Mouse (Mus musculus): Measurements from ENCODE around the gene Eme1.
A peak's percentile ranks its signal among the peaks of the same experiment; 100 is the strongest.
"Not testable (repeated sequence)": the region's sequence is repeated elsewhere in the genome, so short reads cannot be mapped to it uniquely, and the experiment has no call there.

The Eme1 gene

GRCm38 (mm10) chr11:94653663-94654436 is at the start of gene Eme1, which contains the start of gene Mrpl27:
TSS of gene Eme1 (minus strand) at chr11:94653964.
TSS of gene Mrpl27 (plus strand) at chr11:94653767.
- peak; percentile 87 for DNase-seq (ENCODE audit: low read depth, low spot score)

DNA sequence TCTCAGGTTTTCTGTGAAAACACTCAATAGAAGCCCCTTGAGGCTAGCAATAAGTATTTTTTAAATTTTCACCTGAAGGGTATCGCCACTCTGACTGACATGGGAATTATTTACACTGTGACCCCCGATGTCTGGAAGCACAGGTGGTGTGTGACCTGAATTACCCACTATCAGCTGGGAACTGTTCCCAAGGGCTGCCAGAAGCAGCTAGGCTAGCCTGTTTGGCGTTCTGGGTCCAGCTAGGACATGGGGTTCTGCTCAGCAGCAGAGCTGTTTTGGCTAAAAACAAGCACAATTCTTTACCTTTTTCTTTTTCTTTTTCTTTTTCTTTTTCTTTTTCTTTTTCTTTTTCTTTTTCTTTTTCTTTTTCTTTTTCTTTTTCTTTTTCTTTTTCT is 48.4 kb upstream of the Eme1 start:
- no peak for DNase-seq (ENCODE audit: low read depth, low spot score)

DNA sequence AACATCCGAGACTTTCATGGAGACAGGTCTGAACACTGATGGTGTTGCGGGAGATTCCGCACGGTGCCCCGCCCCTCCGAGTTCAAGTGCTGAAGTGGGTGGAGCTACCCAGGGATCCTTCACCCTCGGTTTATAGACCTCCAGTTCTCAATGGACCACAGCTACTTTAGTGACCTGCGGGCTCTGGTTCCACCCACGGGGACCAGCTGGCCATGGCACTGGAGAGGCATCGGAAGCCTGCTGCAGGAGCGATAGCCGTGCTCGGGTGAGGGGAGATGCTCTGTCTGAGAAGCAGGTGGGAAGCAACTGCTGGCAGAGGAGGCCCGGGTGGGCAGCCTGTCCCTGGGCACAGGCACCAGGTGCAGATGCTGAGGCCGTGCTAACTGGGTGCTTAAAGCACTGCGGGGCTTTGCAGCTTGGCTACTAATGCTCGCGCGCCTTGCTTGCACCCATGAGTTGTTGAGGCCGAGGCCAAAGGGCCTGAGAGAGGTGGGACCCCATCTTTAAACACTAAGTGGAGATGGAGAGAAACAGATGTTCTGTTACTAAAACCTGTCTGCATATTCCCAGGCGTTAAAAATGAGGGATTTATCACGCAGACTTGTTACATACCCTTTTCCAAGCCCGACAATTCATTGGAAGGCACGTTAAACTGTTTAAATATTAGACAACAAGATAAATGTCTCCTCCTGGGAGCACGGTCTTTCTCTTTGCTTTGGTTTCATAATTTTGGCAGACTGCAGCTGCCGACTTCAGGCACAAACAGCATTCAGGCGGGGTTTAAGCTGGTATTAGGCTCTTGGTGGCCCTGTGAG is 47.8 kb upstream of the Eme1 start:
- DNase-seq (ENCODE audit: low read depth, low spot score): no peak

- no peak for DNase-seq (ENCODE audit: low read depth, low spot score)
Observed at GRCm38 (mm10) chr11:94699399-94699798, 45.6 kb upstream of the Eme1 start.

DNA sequence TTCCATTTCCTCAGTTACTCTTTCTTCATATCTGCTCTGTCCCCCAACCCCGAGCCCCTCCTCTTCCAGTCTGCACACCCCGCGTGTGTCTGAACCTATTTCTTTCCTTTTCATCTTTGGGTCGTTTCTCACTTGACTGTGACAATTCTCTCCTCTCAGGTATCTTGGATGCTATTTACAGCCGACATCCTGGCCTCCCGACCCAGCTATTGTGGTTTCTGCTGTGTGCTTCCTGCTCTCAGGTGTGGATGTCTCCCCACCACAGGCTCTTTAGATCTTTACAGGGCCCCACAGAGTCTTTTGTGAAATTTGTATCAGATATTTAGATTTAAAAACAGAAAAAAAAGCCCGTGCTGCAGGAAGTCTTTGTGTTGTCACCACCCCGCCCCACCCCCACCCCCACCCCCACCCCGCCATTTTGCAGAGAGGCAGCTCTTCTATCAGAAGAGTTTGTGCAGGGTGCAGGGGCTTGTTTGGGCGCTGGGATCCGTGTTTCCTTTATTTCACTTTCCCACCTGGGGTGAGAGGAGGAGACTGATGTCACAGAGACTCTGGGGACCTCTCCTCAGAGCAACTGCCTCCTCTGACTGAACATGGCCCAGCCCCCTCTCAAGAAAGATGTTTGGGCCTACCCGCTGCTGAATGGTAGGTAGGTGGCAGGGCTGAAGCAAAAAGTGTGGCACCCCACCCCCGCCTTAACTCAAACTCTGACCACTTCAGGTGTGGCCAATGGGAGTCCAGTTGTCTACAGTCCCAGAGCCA is 44.1 kb upstream of the Eme1 start:
- peak; percentile 92 for DNase-seq (ENCODE audit: low read depth, low spot score)

GRCm38 (mm10) chr11:94697140-94697539 is 43.4 kb upstream of the Eme1 start:
- DNase-seq (ENCODE audit: low read depth, low spot score): no peak

DNA sequence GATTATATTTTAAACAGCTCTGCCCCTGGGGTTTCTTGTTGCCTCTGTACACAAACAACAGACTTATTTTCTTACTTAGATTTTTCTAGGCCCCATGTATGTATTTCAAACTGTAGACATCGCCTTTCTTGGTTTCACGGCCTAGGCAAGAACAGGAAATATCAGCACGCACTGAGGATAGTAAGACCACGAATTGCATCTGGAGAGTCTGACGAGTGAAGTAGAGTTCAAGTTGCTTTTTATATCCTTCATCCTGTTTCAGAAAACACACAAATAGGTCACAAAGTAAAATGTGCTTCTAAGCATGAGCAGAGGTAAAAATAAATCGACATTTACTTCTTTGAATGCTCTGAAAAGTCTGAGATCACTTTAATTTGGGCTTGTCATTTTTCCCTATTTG is 41.7 kb upstream of the Eme1 start:
- peak; percentile 30 for DNase-seq (ENCODE audit: low read depth, low spot score)

DNA sequence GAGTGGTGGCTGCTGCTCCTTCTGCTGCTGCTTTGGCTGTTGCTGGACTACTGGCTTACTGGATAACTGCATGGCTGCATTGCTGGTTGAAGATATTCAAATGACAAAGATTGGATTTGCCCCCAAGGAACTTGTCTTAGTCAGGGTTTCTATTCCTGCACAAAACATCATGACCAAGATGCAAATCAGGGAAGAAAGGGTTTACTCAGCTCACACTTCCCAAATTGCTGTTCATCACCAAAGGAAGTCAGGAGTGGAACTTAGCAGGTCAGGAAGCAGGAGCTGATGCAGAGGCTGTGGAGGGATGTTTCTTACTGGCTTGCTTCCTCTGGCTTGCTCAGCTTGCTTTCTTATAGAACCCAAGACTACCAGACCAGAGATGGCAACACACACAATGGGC is 38.7 kb upstream of the Eme1 start:
- DNase-seq (ENCODE audit: low read depth, low spot score): not testable (repeated sequence)

DNA sequence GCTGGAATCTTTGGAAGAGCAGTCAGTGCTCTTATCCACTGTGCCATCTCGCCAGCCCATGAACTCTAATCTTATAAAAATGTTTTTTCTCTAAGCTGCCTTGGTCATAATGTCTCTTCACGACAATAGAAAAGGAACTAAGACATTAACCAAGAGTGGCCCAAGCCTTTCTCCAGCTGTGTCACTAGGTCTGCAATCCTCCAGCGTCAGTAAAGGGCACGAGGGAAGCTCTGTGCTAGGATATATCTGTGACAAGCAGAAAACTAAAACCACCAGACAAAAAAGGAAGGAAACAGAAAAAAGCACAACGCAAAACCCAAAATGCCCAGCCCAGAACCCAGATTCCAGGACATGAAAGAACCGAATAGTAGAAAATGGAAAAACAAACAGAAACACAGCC is 33.4 kb upstream of the Eme1 start:
- no peak for DNase-seq (ENCODE audit: low read depth, low spot score)

- no peak for DNase-seq (ENCODE audit: low read depth, low spot score)
Observed at GRCm38 (mm10) chr11:94682427-94682826, 28.7 kb upstream of the Eme1 start.

DNA sequence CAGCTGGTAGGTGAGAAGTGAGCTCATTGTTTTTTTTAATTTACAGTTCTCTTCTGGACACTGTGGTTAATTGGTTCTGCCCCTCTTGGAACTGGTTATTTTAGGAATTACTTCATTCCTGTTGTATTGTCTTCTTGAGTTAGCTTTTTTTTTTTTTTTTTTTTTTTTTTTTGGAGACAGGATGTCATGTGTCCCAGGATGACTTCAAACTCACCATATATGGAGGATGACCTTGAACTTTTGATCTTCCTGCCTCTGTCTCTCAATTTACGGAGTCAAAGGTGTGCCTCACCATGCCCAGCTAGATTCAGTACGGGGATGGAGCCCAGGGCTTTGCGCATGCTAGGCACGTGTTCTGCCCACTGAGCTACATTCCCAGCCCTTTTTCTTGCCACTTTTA is 27.9 kb upstream of the Eme1 start:
- no peak for DNase-seq (ENCODE audit: low read depth, low spot score)

- DNase-seq (ENCODE audit: low read depth, low spot score): no peak
Observed at GRCm38 (mm10) chr11:94680639-94681038, 26.9 kb upstream of the Eme1 start.

- DNase-seq (ENCODE audit: low read depth, low spot score): no peak
Observed at GRCm38 (mm10) chr11:94677607-94678145, 23.9 kb upstream of the Eme1 start.

DNA sequence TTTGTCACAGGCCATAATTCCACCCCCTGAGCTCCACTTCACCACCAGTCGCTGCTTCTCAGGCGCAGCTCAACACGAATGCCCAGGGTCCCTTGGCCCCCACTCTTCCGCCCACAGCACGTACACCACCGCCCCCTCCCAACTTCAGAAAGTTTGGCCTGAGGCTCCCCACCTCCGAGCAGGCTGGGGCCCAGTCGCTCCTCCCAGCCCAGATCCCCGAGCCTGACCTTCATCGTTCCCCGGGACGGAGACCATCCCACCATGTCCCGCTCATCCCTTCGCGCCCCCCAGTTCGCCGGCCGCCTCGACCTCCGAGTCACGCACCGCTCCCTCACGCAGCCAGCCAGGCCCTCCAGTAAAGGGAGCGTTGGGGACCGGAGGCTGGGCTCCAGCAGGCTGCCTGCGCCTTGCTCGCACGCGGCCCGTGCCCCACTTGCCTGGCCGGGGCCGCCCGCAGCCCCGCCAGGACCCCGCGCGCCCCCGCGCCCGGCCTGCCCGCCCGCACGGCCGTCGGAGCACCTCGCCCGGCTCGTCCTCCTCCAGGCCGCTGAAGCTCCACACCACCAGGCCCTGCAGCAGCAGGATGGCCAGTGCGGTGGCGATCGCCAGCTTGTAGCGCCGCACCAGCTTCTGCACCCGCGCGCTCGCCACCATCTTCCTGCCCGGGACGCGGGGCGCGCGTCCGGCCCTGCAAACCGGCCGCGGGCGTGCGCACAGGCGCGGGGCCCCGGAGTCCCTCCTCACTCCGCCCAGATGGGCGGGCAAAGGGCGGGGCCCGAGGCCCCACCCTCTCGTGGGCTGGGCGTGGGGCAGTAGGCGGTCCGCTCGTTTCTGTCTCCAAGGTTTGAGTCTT is 23.2 kb upstream of the Eme1 start, which contains the start of gene Xylt2:
Gene Xylt2, minus strand, starts transcription at position 762 of the 853 bp plus-strand sequence.
- peak; percentile 94 for DNase-seq (ENCODE audit: low read depth, low spot score)

DNA sequence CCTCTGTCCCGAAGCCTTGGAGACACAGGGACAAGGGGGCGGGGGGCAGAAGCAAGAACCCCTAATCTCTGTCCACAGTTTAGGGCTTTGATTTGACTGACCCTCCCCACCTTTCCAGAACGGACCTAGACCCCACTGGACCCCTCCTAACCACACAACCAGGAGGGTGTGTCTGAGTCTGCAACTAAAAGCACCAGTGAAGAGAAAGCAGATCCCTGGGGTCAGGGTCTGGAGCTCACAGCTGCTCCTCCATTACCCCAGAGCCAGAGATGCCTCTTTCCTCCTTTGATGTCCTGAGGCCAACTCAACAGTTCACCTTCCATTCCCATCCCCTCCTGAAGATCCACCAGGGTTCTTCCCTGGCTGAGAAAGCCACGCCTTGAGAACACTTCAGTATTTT is 22.5 kb upstream of the Eme1 start:
- DNase-seq (ENCODE audit: low read depth, low spot score): no peak

DNA sequence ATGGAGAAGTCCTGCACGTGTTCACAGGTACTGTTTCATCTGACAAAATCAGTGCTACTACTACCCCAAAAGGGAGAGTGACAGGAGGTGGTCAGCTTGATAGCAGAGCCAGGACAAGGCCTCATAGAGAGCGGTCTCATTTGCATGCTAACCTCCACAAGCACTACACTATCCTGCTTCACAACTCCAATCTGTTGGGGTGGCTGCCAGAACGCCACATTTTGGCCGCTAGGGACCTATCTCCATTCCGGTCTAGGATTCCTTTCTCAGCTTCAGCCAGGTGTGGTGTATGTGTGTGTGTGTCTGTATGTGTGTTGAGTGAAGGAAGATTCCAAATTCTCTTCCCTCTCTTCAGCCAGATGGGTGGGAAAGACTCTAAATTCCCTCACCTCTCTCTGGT is 21.7 kb upstream of the Eme1 start:
- DNase-seq (ENCODE audit: low read depth, low spot score): no peak

DNA sequence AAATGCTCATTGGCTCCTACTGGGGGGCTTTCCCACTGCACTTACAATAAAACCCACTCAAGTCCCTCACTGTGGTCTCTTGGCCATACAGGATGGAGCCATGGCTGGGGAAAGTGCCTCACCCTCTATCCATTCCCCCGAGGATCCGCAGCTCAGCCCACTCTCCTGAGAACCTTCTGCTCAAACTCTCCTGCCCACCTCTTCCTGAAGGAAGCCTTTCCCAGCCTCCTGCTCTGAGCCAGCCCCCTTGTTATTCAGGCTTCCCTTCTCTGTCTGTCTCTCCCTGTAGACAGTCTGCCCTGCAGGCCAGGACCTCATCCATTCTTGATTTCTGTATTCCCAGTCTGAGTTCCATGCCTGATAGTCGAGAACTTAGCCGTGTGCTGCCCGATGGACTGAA is 21.2 kb upstream of the Eme1 start:
- no peak for DNase-seq (ENCODE audit: low read depth, low spot score)

- DNase-seq (ENCODE audit: low read depth, low spot score): no peak
Observed at GRCm38 (mm10) chr11:94665281-94665680, 11.5 kb upstream of the Eme1 start.

DNA sequence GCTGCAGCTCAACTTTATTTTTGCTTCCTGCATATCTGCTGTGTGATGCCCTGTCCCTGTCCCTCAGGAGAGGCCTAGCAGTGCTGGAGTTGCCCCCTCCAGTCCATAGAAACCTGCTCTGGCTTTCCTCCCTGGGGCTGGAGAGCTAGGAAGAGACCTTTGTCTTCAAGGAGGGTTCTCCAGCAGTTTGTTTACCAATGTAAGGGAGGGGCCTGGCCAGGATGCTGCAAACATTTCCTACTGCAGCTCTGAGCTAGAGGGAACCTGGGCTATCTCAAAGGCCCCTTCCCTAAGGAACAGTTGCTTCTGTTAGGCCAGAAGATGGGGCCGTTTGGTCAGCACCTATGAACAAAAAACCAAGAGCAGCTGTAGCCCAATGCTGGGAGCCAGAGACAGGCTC is 7.6 kb upstream of the Eme1 start:
- no peak for DNase-seq (ENCODE audit: low read depth, low spot score)

DNA sequence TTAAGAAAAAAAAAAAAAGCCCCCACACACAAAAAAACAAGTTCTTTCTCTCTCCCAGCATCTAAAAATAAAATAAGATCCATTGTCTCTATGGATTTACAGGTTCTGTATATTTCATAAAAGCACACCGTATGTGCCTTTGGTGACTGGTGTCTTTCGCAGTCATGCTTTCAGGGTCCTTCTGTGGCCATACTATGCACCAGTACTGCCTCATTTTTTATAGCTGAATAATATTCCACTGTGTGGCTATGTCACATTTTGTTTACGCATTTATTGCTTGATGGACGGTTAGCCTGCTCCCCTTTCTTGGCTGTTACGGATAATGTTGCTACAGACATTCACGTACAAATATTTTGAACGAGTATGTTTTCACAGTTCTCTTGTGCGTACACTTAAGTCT is 791 bp downstream of the Eme1 start:
- no peak for DNase-seq (ENCODE audit: low read depth, low spot score)

GRCm38 (mm10) chr11:94651241-94651640 is 2.5 kb downstream of the Eme1 start:
- not testable (repeated sequence) for DNase-seq (ENCODE audit: low read depth, low spot score)

Measured in CD4-positive helper T cell, adult 2 months (primary cell).